Mouse (Mus musculus) heart, postnatal 0 days (tissue): ENCODE data around the gene Olfr193.

Experiments
- CTCF ChIP-seq: IDR thresholded peaks from 2 replicates; pipeline ENCODE4 v1.5.1; 2016; ENCODE audit warnings: antibody characterized with exemption, control low read depth, low read depth
- EP300 ChIP-seq: IDR thresholded peaks from 2 replicates; pipeline ENCODE4 v1.6.1; 2016; ENCODE audit warnings: antibody characterized with exemption, low read depth

DNA sequence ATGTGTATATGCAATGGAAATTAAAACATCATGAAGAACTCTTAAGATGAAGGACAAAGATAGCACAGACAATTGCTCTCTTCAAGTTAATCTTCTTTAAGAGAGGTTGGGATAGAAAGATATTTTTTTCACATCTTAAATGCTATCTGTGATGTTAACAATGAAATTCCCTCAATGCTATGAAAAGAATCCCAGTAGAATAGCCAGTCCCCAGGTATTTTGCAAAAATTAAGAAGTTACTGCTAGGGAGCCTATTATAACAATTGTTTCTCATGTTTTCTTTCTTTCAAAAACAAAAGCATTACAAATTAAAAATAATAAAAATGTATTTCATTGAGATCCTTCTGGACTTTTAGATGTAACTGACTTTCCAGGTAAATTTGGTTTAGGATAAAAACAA lies 9.3 kb upstream of the Olfr193 start, which contains the start of gene Olfr194:
- TF ChIP-seq CTCF = no peak
- no peak for TF ChIP-seq EP300
